Mouse (Mus musculus) E14TG2a.4 (cell line): Measurements from ENCODE around the gene Lrrc2.

ENCODE experiments used
- H3K27me3 ChIP-seq: 2 replicates; pipeline ENCODE4 v1.6.1; 2014; ENCODE audit warnings: low read length, control low read depth; ENCODE audit not compliant: insufficient read depth
- H3K36me3 ChIP-seq: 2 replicates; pipeline ENCODE4 v1.6.1; 2014; ENCODE audit warnings: low read length, control low read depth; ENCODE audit not compliant: insufficient read depth
- H3K4me1 ChIP-seq: replicated peaks from 2 replicates; pipeline ENCODE4 v1.6.1; 2014; ENCODE audit warnings: low read depth, low read length, control low read depth
- H3K4me3 ChIP-seq: replicated peaks from 2 replicates; pipeline ENCODE4 v1.5.1; 2014; ENCODE audit warnings: mild to moderate bottlenecking, low read length
- H3K9me3 ChIP-seq: 2 replicates; pipeline ENCODE4 v1.6.1; 2014; ENCODE audit warnings: low read length, control low read depth
- CTCF ChIP-seq: conservative IDR thresholded peaks from 2 replicates; pipeline ENCODE4 v1.5.1; 2014; ENCODE audit warnings: low read length
- NANOG ChIP-seq: IDR thresholded peaks from 2 replicates; pipeline ENCODE4 v1.6.1; 2014; ENCODE audit warnings: borderline replicate concordance, low read length, mixed read lengths
- POU5F1 ChIP-seq: IDR thresholded peaks from 2 replicates; pipeline ENCODE4 v1.6.1; 2014; ENCODE audit warnings: low read length, borderline replicate concordance

Lrrc2 gene

DNA sequence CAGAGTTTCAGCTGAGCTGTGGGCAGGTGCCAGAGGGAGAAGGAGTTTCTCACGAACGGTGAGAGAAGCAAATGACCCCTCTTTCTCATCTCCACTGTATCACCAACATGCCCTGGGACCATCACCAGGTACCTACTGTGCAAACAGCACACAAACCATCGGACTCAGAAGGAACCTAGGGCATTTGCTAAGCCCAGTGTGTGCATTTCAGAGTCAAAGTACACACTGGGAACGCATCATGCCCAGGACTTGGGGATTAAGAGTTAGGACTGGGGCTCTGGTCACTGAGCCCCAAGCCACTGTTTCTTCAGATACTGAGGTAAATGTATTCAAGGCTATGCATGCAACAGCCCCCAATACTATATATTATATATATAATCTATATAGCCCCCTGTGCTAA, 36.0 kb downstream of the Lrrc2 start:
- H3K4me3 ChIP-seq: no peak overlapping the region
- no peaks in the 10 kb centered on the region for H3K9me3 ChIP-seq
- H3K27me3 ChIP-seq: no peaks in the 10 kb centered on the region
- H3K36me3 ChIP-seq: peaks cover 12% of the 10 kb centered on the region
- H3K4me1 ChIP-seq: peaks cover 65% of the 10 kb centered on the region
- no peak for TF ChIP-seq CTCF
- TF ChIP-seq POU5F1: no peak
- no peak for TF ChIP-seq NANOG

DNA sequence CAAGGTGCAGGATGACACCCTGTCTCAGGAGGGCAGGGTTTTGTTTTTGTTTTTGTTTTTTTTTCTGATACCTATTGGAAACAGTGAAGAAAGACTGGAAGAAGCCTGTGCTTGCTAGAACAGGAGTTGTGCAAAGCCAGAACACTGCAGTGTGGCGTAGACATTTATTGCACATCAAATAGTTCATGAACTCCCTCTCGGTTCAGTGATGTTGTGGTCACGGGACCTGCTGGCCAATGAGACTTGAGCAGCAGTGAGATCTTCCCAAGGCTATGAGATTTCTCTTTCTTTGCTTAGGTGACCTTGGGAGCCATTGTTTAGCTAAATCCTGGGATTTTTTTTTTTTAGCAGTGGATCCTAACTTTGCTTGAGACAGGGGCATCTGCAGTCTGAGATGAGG, 36.7 kb downstream of the Lrrc2 start:
- no peaks in the 10 kb centered on the region for H3K9me3 ChIP-seq
- TF ChIP-seq POU5F1 (no peak), CTCF (no peak)
- H3K36me3 ChIP-seq: peaks cover 4% of the 10 kb centered on the region
- no peak overlapping the region for H3K4me3 ChIP-seq
- peaks cover 58% of the 10 kb centered on the region for H3K4me1 ChIP-seq
- no peaks in the 10 kb centered on the region for H3K27me3 ChIP-seq

DNA sequence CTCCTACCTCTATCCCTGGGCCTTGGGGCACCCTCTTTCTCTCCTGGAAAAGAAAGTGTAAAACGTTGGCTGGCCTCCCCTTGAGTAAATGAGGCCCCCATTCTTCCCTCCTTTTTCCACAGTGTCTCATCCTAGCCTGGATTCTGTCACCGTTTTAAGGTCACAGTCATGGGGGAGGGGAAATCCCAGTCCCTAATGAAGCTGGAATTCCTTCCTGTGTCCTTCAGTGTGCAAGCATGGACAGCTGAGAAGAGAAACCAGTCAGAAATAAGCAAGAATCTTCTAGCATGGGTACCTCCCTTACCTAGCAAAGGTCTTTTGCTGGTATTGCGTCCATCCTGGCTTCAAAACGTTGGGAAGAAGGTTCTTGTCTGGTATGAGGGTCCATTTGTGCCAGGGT, 37.8 kb downstream of the Lrrc2 start:
- TF ChIP-seq NANOG (no peak), POU5F1 (no peak), CTCF (no peak)
- Histone ChIP-seq H3K36me3 (no peaks in the 10 kb centered on the region; the same call in 1 of the 2 replicates), H3K9me3 (no peaks in the 10 kb centered on the region), H3K4me1 (peaks cover 55% of the 10 kb centered on the region), H3K4me3 (no peak overlapping the region), H3K27me3 (no peaks in the 10 kb centered on the region)

- peaks cover 54% of the 10 kb centered on the region for H3K4me1 ChIP-seq
- no peaks in the 10 kb centered on the region for H3K9me3 ChIP-seq
- TF ChIP-seq POU5F1: no peak
- no peak for TF ChIP-seq CTCF
- no peak for TF ChIP-seq NANOG
- H3K36me3 ChIP-seq: no peaks in the 10 kb centered on the region; the same call in 1 of the 2 replicates
- H3K4me3 ChIP-seq: no peak overlapping the region
- H3K27me3 ChIP-seq: no peaks in the 10 kb centered on the region
Observed at GRCm38 (mm10) chr9:110989543-110989942, 38.2 kb downstream of the Lrrc2 start.

DNA sequence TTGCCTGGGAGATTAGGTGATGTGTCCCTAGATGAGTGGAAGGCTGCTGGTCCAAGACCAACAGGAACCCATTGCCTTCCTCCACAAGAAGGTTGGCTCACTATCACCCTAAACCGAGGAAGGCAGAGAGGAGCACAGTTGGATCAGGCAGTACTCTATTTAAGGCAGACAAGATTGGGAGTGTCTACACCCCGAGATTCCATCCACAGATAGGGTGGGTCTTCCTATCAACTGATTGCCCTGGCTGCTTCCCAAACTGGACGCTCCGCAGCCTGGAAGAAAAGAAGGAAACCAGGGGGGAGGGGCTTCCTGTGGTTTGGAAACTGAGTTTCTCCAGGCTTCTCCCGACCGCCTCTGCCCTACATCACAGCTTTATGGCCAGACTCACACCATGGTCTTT, 38.9 kb downstream of the Lrrc2 start, which contains the start of gene Rtp3:
Gene Rtp3 (minus strand): TSS at position 380 of the 400 bp plus-strand sequence.
- TF ChIP-seq POU5F1 (no peak), CTCF (no peak), NANOG (no peak)
- peaks cover 55% of the 10 kb centered on the region for H3K4me1 ChIP-seq
- no peaks in the 10 kb centered on the region; the same call in 1 of the 2 replicates for H3K36me3 ChIP-seq
- H3K9me3 ChIP-seq: no peaks in the 10 kb centered on the region
- H3K4me3 ChIP-seq: peak within 1 kb of the TSS; percentile 2; the same call in 1 of the 2 replicates
- H3K27me3 ChIP-seq: no peaks in the 10 kb centered on the region

GRCm38 (mm10) chr9:110993281-110993709, 42.0 kb downstream of the Lrrc2 start:
- TF ChIP-seq NANOG (no peak), POU5F1 (no peak), CTCF (no peak)
- peaks cover 55% of the 10 kb centered on the region for H3K4me1 ChIP-seq
- H3K27me3 ChIP-seq: no peaks in the 10 kb centered on the region
- no peaks in the 10 kb centered on the region for H3K9me3 ChIP-seq
- H3K4me3 ChIP-seq: no peak overlapping the region
- no peaks in the 10 kb centered on the region for H3K36me3 ChIP-seq

- Histone ChIP-seq H3K27me3 (no peaks in the 10 kb centered on the region), H3K4me1 (peaks cover 43% of the 10 kb centered on the region), H3K36me3 (no peaks in the 10 kb centered on the region), H3K9me3 (no peaks in the 10 kb centered on the region), H3K4me3 (peak overlapping the region; percentile 69)
- TF ChIP-seq CTCF (no peak), NANOG (no peak), POU5F1 (no peak)
Observed at GRCm38 (mm10) chr9:110994716-110995172, 43.4 kb downstream of the Lrrc2 start.

DNA sequence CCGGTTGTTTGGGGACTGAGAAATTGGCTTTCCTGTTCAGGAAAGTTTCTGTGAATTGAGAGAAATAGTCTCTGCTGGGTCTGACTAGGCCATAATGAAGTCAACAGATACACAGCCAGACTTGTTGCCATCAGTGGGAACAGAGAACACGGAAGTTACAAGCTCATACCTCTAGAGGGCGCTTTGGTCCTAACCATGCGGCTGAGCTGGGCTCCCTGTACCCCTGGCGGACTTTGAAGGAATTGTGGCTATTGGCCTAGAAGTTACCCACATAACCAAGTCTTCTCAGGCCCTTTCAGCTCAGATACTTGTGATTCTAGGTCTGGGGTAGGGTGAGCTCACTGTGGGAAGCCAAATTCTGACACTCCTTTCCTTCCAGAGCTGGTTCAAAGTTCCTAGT, 45.9 kb downstream of the Lrrc2 start:
- peak; percentile 99 for TF ChIP-seq CTCF
- TF ChIP-seq NANOG: no peak
- Histone ChIP-seq H3K4me1 (peaks cover 40% of the 10 kb centered on the region), H3K36me3 (no peaks in the 10 kb centered on the region), H3K9me3 (no peaks in the 10 kb centered on the region), H3K4me3 (no peak overlapping the region), H3K27me3 (no peaks in the 10 kb centered on the region)

GRCm38 (mm10) chr9:110999056-110999455, 47.7 kb downstream of the Lrrc2 start:
- H3K27me3 ChIP-seq: no peaks in the 10 kb centered on the region
- H3K4me3 ChIP-seq: no peak overlapping the region
- TF ChIP-seq NANOG: no peak
- TF ChIP-seq POU5F1: no peak
- no peak for TF ChIP-seq CTCF
- H3K9me3 ChIP-seq: no peaks in the 10 kb centered on the region
- no peaks in the 10 kb centered on the region for H3K36me3 ChIP-seq
- peaks cover 35% of the 10 kb centered on the region for H3K4me1 ChIP-seq
